Mouse (Mus musculus) spleen, adult 2 months (tissue): Measurements from ENCODE around the gene Gm37240. TPM values are rescaled to one million over a fixed set of nuclear protein-coding genes. Genes with fewer than 3 reads are reported as not detected.

Experiments
- DNase-seq, 2 experiments: peaks; one replicate each; pipeline versions ENCODE4 v3.0.0 to v3.0.0-alpha.2; 2012 to 2021; ENCODE audit warnings: low spot score in 2 of 2, low read depth in 1 of 2
- H3K27ac ChIP-seq: fragments of 200-500 bp; 2 replicates; pipeline ENCODE4 v1.5.1; 2012; ENCODE audit warnings: low read length, inconsistent platforms; ENCODE audit not compliant: insufficient read depth
- H3K27me3 ChIP-seq: fragments of 200-500 bp; 2 replicates; pipeline ENCODE4 v1.6.1; 2012; ENCODE audit warnings: mild to moderate bottlenecking, moderate library complexity, low read length, inconsistent platforms; ENCODE audit not compliant: control insufficient read depth, insufficient read depth
- H3K36me3 ChIP-seq: fragments of 200-500 bp; 2 replicates; pipeline ENCODE4 v1.6.1; 2012; ENCODE audit warnings: mild to moderate bottlenecking, low read length, inconsistent platforms; ENCODE audit not compliant: control insufficient read depth, insufficient read depth
- H3K4me1 ChIP-seq: fragments of 200-500 bp; 2 replicates; pipeline ENCODE4 v1.6.1; 2011; ENCODE audit warnings: inconsistent platforms; ENCODE audit not compliant: control insufficient read depth, insufficient read depth, insufficient read length
- H3K4me3 ChIP-seq: fragments of 200-500 bp; 2 replicates; pipeline ENCODE4 v1.5.1; 2011; ENCODE audit warnings: mild to moderate bottlenecking, inconsistent platforms; ENCODE audit not compliant: insufficient read depth, insufficient read length; ENCODE audit errors: extremely low read depth
- CTCF ChIP-seq: fragments of 200-500 bp; IDR thresholded peaks from 2 replicates; pipeline ENCODE4 v1.5.1; 2011; ENCODE audit warnings: mild to moderate bottlenecking, inconsistent platforms; ENCODE audit not compliant: insufficient read depth, insufficient read length, insufficient replicate concordance; ENCODE audit errors: extremely low read depth
- POLR2A ChIP-seq: fragments of 200-500 bp; IDR thresholded peaks from 2 replicates; pipeline ENCODE4 v1.6.1; 2011; ENCODE audit warnings: low read depth, low read length, inconsistent platforms
- WGBS: fragments of 180-500 bp; shearing (Covaris S2); methylation state at CpG from one replicate; pipeline ENCODE4 v1.1.7; 2018; 5-methylcytosine and 5-hydroxymethylcytosine counted together
- polyA plus RNA-seq: library from polyadenylated mRNA; depleted of rRNA; stranded (reverse); fragments of >200 nt; gene quantifications from 2 replicates; pipeline ENCODE4 v1.2.3, GENCODE M21; 2012

Gene Gm37240
- polyA plus RNA-seq, 1 experiment = 1.1 TPM

- Histone ChIP-seq H3K4me1 (no peaks in the 10 kb centered on the region), H3K27me3 (no peaks in the 10 kb centered on the region), H3K27ac (no peak overlapping the region), H3K36me3 (no peaks in the 10 kb centered on the region), H3K4me3 (no peak overlapping the region)
- TF ChIP-seq CTCF = no peak
- no peak for TF ChIP-seq POLR2A
- no peak for DNase-seq
- WGBS = 27% methylated on average over 4 of the region's 4 CpGs
These were observed 30.2 kb downstream of the Gm37240 start for GRCm38 (mm10) chr3:85857083-85857482.

GRCm38 (mm10) chr3:85855947-85856346, 31.4 kb downstream of the Gm37240 start:
- TF ChIP-seq POLR2A (no peak), CTCF (no peak)

GRCm38 (mm10) chr3:85855043-85855442, 32.3 kb downstream of the Gm37240 start:
- H3K4me1 ChIP-seq = no peaks in the 10 kb centered on the region
- no peak for DNase-seq
- no peak overlapping the region for H3K27ac ChIP-seq
- H3K27me3 ChIP-seq = no peaks in the 10 kb centered on the region
- H3K4me3 ChIP-seq = no peak overlapping the region
- WGBS = 95% methylated on average over 3 of the region's 3 CpGs
- TF ChIP-seq CTCF = no peak
- no peaks in the 10 kb centered on the region for H3K36me3 ChIP-seq

More at GRCm38 (mm10) chr3:85855947-85856346, 31.4 kb downstream of the Gm37240 start:
- no peak for DNase-seq
- no peak overlapping the region for H3K27ac ChIP-seq
- no peaks in the 10 kb centered on the region for H3K4me1 ChIP-seq
- no peaks in the 10 kb centered on the region for H3K27me3 ChIP-seq
- 86% methylated on average over 5 of the region's 5 CpGs for WGBS
- no peak overlapping the region for H3K4me3 ChIP-seq
- H3K36me3 ChIP-seq = no peaks in the 10 kb centered on the region

GRCm38 (mm10) chr3:85854143-85854542, 33.2 kb downstream of the Gm37240 start:
- H3K27me3 ChIP-seq = no peaks in the 10 kb centered on the region
- no peak overlapping the region for H3K4me3 ChIP-seq
- no peak for DNase-seq
- H3K27ac ChIP-seq = no peak overlapping the region
- 93% methylated on average over 6 of the region's 6 CpGs for WGBS
- no peak for TF ChIP-seq POLR2A
- no peak for TF ChIP-seq CTCF
- H3K36me3 ChIP-seq = no peaks in the 10 kb centered on the region
- no peaks in the 10 kb centered on the region for H3K4me1 ChIP-seq

- no peak overlapping the region for H3K4me3 ChIP-seq
- H3K4me1 ChIP-seq = no peaks in the 10 kb centered on the region
- H3K36me3 ChIP-seq = no peaks in the 10 kb centered on the region
- no peak for DNase-seq
- H3K27me3 ChIP-seq = no peaks in the 10 kb centered on the region
- TF ChIP-seq CTCF = no peak
- TF ChIP-seq POLR2A = no peak
- WGBS = 89% methylated on average over 4 of the region's 4 CpGs
- no peak overlapping the region for H3K27ac ChIP-seq
These were observed 33.6 kb downstream of the Gm37240 start for GRCm38 (mm10) chr3:85853715-85854114.

- no peak for TF ChIP-seq POLR2A
- no peak for TF ChIP-seq CTCF
- H3K27me3 ChIP-seq = no peaks in the 10 kb centered on the region
- H3K36me3 ChIP-seq = no peaks in the 10 kb centered on the region
- no peak overlapping the region for H3K27ac ChIP-seq
- no peaks in the 10 kb centered on the region for H3K4me1 ChIP-seq
- DNase-seq = no peak
- H3K4me3 ChIP-seq = no peak overlapping the region
- 76% methylated on average over 1 of the region's 1 CpGs for WGBS
These were observed 37.2 kb downstream of the Gm37240 start for GRCm38 (mm10) chr3:85850079-85850478.

- WGBS = 100% methylated on average over 1 of the region's 1 CpGs
- no peak overlapping the region for H3K4me3 ChIP-seq
- H3K27ac ChIP-seq = no peak overlapping the region
- no peaks in the 10 kb centered on the region for H3K4me1 ChIP-seq
- no peaks in the 10 kb centered on the region for H3K36me3 ChIP-seq
- TF ChIP-seq CTCF (no peak), POLR2A (no peak)
- H3K27me3 ChIP-seq = no peaks in the 10 kb centered on the region
- no peak for DNase-seq
These were observed 41.0 kb downstream of the Gm37240 start for GRCm38 (mm10) chr3:85846316-85846715.
